Mouse (Mus musculus) brown adipose tissue, adult 24 weeks (tissue): Measurements from ENCODE around the gene Rragd. TPM values are rescaled to one million over a fixed set of nuclear protein-coding genes. Genes with fewer than 3 reads are reported as not detected.

Source experiments
- H3K27ac ChIP-seq: fragments of 200-500 bp; replicated peaks from 2 replicates; pipeline ENCODE4 v1.5.1; 2012; ENCODE audit warnings: low read depth, mild to moderate bottlenecking, low read length
- H3K4me1 ChIP-seq: fragments of 200-500 bp; 2 replicates; pipeline ENCODE4 v1.6.1; 2012; ENCODE audit warnings: low read length, mixed read lengths; ENCODE audit not compliant: control insufficient read depth, insufficient read depth, insufficient read length
- H3K4me3 ChIP-seq: fragments of 200-500 bp; 2 replicates; pipeline ENCODE4 v1.5.1; 2012; ENCODE audit warnings: low read depth, mild to moderate bottlenecking, low read length, moderate library complexity; ENCODE audit not compliant: insufficient read depth
- polyA plus RNA-seq: library from polyadenylated mRNA; stranded (reverse); fragments of >200 nt; gene quantifications from 2 replicates; pipeline ENCODE4 v1.2.4, GENCODE M21; 2012; ENCODE audit not compliant: missing spikeins, insufficient read depth, insufficient read length

Rragd gene
- polyA plus RNA-seq, 1 experiment, result 1.4 TPM

DNA sequence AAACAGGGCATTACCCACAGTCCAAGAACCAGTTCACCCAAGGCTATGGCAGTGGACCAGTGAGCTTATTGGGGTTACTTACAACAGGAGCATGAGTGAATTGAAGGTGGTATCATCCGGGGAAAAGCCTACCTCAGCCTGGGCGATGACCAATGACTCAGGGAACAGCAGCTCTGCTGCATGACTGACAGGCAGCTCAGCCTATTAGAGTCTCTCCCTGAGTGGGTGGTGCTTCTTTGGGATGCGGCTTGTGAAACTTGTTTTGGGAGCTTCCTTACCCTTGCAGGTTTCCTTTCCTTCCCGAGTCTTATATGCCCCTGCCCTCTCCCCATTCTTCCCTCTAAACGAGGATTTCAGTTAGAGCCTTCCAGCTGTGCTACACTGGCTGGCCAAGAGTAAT is 69.8 kb downstream of the Rragd start:
- Histone ChIP-seq H3K27ac (no peak overlapping the region), H3K4me3 (no peak overlapping the region), H3K4me1 (0 out of 2 replicates have a peak, but pooled peaks cover 2% of the 10 kb centered on the region)

DNA sequence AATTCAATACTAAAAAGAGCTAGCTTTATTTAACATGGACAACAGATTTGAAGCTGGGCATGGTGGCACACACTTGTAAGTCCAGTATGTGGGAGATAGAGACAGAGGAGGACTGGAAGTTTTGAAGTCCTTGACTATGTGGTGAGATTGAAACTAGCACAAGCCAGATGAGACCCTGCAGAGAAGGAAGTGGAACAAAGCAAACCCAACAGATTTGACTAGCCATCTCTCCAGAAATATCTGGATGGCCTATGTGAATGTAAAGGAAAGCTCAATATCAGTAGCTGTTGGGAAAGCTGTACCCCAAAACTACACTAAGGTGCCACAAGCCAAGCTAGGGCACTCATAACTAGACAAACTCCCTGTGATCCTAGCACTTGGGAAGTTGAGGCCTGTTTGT is 71.6 kb downstream of the Rragd start:
- Histone ChIP-seq H3K4me1 (0 out of 2 replicates have a peak, but pooled peaks cover 2% of the 10 kb centered on the region), H3K27ac (no peak overlapping the region)

DNA sequence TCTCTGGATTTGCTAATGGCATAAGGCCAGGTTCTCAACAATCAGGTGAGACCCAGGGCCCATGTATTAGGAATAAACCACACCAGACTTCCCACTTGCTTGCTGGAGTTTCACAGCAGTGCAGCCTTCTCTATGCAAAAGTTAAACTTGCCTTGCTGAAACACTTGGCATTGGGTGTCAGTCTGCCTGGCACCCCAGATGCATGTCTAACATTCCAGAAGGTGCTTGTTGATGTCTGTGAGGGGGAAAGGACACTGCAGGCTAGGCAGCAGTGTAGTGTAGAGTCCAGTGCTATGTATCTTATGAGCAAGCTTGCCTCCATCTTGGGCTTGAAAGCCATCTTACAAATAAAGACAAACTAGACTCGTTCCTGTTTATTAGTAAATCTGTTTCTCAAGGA is 73.5 kb downstream of the Rragd start:
- Histone ChIP-seq H3K4me3 (no peak overlapping the region), H3K4me1 (0 out of 2 replicates have a peak, but pooled peaks cover 2% of the 10 kb centered on the region), H3K27ac (no peak overlapping the region)

More for the DNA sequence above, 71.6 kb downstream of the Rragd start:
- no peak overlapping the region for H3K4me3 ChIP-seq

DNA sequence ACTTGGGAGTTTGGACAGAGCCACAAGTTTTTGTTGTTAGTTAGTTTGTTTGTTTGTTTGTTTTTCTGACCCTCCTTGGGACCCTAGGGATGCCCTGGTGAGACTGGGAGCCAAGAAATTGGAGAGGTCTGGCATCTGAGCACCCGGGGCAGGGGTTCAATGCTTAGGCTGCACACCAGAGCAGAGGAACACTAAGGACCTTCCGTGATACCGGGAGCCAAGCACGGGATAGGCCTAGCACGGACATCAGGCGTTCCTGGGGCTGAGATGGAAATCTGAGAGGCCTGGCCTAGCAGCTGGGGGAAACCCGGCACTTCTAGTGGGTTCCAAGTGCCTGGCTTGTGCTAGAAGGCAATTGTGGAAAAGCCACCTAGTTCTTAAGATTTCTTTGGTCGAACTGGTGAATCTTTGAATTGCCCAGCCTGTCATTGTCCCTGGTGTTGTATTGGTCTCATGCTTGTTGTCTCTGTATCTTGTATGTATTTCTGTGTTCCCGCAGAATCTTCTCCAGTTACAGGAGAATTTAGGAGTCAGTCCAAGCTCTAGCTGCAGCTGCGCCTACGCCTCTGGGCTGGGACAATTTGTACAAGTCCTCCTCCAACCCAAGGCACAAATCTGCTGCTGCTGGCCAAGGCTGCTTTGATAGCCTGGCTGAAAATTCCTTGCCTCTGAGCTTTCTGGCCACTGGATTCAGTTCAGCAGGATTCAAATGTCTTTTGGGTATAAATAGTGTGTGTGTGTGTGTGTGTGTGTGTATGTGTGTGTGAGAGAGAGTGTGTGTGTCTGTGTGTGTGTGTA is 75.3 kb downstream of the Rragd start:
- Histone ChIP-seq H3K4me3 (no peak overlapping the region), H3K4me1 (peaks cover 4% of the 10 kb centered on the region), H3K27ac (peak overlapping the region; percentile 59)

DNA sequence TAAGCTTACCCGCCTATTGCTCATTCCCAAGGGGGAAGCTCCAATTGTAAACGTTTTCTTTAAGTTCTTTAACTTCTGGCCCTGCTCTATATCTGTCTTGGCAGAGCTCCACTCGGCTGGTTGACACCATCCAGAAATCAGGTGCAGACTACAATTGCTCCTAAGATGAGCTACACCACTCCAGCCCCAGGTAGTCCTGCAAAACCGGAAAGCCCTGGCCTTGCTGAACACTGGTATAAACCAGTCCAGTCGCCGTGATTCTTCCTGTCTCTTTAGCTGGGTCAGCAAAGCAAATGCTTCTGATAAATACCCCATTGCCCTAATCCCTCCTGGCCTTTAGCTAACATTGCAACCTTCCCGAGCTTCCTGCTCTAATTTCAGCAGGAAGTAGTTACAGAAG is 78.3 kb downstream of the Rragd start:
- H3K27ac ChIP-seq, result no peak overlapping the region
- H3K4me3 ChIP-seq, result no peak overlapping the region
- H3K4me1 ChIP-seq, result peaks cover 4% of the 10 kb centered on the region

DNA sequence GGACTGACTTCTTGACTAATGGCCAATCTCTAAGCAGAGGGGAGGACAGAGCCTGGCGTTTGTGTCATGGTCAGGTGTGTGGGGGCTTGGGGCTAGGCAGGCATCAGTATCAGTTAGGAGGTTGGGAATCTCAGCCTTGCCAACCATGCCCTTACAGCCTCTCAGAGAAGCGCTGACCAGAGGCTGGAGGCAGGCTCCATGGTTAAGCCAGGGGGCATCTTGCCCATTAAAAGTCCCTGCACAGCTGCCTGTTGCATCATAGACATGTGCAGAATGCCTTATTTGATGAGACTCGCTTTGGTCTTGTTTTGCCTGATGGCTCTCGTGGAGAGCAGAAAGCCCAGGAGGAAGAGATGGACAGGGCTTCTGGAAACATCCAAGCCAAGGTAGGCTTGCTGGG is 80.1 kb downstream of the Rragd start, which contains the start of gene Gabrr2:
Gene Gabrr2, plus strand, starts transcription at position 19 of the 400 bp plus-strand sequence.
- Histone ChIP-seq H3K4me3 (no peak within 1 kb of the TSS), H3K4me1 (peaks cover 2% of the 10 kb centered on the region), H3K27ac (no peak within 1 kb of the TSS)

DNA sequence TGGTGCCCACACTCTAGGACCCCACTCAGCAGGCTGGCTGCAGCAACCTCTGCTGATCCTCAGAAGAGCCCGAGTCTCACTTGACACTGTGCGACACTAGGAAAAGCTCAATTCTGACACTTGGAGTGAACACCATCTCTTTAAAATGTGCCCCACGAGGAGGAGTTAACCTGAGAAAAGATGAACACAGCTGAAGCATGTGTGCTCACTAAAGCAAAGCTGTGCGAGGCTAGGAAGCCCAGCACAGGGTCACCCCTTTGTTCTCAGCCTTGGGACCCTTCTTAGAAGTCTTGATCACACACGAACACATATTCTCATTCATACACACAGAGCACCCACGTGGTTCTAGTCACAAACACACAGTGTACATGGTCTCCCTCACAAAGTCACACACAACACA is 82.1 kb downstream of the Rragd start:
- Histone ChIP-seq H3K4me1 (peaks cover 2% of the 10 kb centered on the region), H3K4me3 (no peak overlapping the region), H3K27ac (no peak overlapping the region)

DNA sequence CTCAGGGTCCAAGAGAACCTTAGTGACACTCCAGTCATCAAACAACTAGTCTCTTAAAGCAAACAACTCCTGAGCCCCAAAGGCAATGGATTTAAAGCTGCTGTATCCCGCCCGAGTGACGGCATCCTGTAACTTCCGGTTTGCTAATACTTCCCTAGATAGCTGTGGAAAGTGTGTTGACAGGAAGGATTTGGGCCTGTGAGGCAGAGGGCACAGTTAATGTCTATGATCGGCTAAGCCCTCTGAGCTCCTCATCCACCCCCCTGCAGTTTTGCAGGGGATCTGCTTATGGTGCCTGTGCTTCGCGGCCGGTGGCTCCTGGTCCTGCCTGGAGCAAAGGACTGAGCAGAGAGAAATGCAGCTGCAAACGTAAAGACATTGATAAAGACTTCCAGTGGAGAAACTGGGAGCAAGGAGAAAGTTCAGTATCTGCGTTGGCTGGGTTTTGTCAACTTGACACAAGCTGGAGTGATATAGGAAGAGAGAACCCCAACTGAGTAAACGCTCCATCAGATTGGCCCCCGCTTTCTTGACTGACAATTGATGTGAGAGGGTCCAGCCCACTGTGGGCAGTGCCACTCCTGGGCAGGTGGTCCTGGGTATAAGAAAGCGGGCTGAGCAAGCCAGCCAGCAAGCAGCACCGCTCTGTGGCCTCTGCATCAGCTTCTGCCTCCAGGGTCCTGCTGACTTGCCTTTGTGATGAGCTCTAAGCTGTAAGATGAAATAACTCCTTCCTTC is 83.6 kb downstream of the Rragd start:
- Histone ChIP-seq H3K4me1 (peaks cover 2% of the 10 kb centered on the region), H3K27ac (no peak overlapping the region), H3K4me3 (no peak overlapping the region; the same call in 1 of the 2 replicates)

DNA sequence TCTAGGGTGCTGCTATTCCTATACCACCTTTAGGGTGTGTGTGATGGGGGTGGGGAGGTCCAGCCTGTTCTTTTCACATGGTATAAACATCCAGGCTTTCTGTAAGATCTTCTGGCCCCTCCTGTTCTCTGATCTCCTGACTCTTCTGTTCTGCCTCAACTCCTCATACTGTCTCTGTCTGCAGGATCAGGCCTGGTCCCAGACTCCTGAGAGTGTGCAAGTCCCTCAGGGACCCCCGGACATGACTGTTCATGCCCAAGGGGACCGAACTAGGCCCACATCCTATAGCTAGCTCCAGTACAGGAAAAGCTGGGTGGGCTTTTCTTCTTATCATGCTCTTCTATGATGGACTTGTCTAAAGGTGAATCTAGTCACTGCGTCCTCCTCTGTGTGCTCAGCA is 84.5 kb downstream of the Rragd start:
- no peak overlapping the region for H3K27ac ChIP-seq
- H3K4me3 ChIP-seq, result no peak overlapping the region
- peaks cover 2% of the 10 kb centered on the region for H3K4me1 ChIP-seq

DNA sequence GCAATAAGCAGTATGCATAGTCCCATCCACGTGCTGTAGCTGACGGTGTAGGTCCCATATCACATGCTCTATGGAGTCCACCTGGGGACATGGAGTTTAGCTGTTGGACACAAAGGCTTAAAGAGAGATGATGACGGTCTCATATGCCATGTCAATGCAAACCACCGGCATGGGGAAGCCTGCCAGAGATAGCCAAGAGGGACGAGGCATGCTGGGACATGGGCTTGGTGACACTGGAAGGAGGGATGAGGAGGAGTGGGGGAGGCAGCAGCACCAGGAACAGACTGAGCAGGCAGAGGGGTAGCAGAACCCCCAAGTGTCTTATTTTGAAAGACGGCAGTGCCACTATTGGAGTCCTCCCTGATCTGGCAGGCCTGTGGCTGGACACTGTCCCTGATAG is 85.0 kb downstream of the Rragd start:
- peaks cover 1% of the 10 kb centered on the region for H3K4me1 ChIP-seq
- H3K4me3 ChIP-seq, result no peak overlapping the region
- H3K27ac ChIP-seq, result no peak overlapping the region

DNA sequence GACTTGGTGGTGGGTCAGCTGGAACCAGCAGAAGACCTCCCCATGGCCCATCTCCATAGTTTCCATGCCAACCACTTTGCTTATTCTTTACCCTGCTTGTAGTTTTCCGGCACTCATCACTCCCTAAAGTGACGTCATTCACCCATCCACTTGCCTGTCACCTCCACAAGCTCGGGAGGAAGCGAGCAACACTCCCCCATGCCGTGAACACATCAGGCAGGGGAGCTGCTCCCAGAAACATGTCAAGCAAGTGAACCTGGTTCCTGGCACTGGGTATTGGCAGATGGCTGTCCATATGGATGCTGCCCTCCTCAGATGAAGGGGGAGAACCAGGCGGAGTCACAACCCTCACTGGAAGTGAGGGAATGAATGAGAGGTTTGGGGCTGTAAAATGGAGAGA is 86.1 kb downstream of the Rragd start:
- Histone ChIP-seq H3K4me1 (no peaks in the 10 kb centered on the region), H3K4me3 (no peak overlapping the region), H3K27ac (no peak overlapping the region)

DNA sequence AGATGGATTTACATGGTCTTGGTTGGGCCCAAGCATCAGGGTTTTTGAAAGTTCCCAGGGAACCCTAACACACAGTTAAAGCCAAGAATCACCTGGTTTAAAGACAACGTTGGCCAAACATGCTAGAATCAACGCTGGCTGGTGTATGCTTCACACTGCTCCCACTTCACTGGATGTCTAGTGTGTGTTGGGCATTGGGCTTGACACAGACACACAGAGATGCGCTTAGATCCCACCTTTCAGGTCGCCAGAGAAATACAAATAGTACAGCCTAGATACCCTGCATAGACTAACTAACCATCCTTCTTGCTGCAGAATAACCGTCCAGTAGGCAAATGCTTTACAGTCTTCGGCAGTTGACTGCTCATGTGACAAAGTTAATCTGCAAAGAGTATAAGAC is 87.5 kb downstream of the Rragd start:
- Histone ChIP-seq H3K27ac (no peak overlapping the region), H3K4me1 (no peaks in the 10 kb centered on the region), H3K4me3 (no peak overlapping the region)

DNA sequence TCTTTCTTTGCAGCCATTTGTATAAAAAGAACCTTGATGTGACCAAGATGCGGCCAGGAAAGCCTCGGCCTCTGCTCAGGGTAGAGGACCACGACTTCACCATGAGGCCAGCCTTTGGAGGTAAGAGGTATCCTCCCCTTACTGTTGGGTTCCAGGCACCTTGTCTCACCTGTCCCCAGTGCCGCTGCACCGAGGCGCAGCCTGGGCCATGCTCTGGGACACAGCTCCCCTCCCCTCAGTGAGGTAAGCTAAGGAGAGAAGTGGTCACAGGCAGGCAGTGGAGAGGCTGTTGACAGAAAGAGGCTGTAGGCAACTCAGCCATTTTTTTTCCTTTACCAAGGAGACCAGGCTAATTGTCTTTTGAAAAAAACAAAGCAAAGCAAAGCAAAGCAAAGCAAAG is 88.5 kb downstream of the Rragd start:
- Histone ChIP-seq H3K4me1 (no peaks in the 10 kb centered on the region), H3K4me3 (no peak overlapping the region), H3K27ac (no peak overlapping the region)
